In the genomic region with DNA sequence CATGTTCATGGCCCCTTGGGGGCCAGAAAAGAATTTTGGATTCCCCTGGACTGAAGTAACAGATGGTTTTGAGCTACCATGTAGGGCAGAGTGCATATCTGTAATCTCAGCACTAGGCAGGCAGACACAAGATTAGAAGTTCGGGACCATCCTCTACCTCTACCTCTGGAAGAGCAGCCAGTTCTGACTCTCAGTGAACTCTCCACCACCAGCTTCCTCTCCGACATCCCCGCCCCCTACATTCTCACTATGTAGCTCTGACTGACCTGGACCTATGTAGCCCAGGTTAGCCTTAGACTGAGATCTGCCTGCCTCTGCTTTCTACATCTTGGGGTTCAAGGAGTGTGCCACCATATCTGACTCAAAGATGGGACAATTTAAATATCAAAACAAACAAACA, we compare ENCODE assay signal across 9 mouse cellular contexts. TPM values are rescaled to one million over a fixed set of nuclear protein-coding genes. Genes with fewer than 3 reads are reported as not detected.
A peak's percentile ranks its signal among the peaks of the same experiment; 100 is the strongest.
DNase-seq lines count a peak whose midpoint lies in the region; ATAC-seq and TF ChIP-seq lines count a peak whose summit lies in the region.
"Had no signal": no experiment of that assay in that cellular context is flagged by ENCODE, and none has a peak within 500 bp of the region (broad histone marks: within the 10 kb centered on the region; RNA-seq: fewer than 3 reads in every experiment).

No protein-coding gene starts in this region.

- ATAC-seq in kidney, embryonic 16.5 days (ENCODE audit: low FRiP score, low TSS enrichment) = no peak
- no peak for ATAC-seq in limb, embryonic 13.5 days (ENCODE audit: low FRiP score, low read depth)

- H3K9ac ChIP-seq in kidney, embryonic 16.5 days (replicated peaks; ENCODE audit: low read length) = no peak overlapping the region
- no peak overlapping the region for H3K9ac ChIP-seq in limb, embryonic 13.5 days

- no peaks in the 10 kb centered on the region for H3K4me1 ChIP-seq in cerebellum, adult 2 months (ENCODE audit: control insufficient read depth, insufficient read depth, low read length)
- peaks cover 25% of the 10 kb centered on the region for H3K4me1 ChIP-seq in kidney, embryonic 16.5 days (ENCODE audit: insufficient read depth, low read length)
- H3K4me1 ChIP-seq in brown adipose tissue, adult 24 weeks (ENCODE audit: control insufficient read depth, insufficient read depth, insufficient read length, low read length) = peaks cover 3% of the 10 kb centered on the region
- H3K4me1 ChIP-seq in limb, embryonic 13.5 days = peaks cover 27% of the 10 kb centered on the region

- H3K4me2 ChIP-seq in kidney, embryonic 16.5 days (replicated peaks; ENCODE audit: low read depth, low read length) = peak overlapping the region; percentile 56
- H3K4me2 ChIP-seq in limb, embryonic 13.5 days (replicated peaks) = peak overlapping the region; percentile 65

- 74% methylated on average over 3 of the region's 3 CpGs for WGBS in cerebellum, adult 2 months
- WGBS in kidney, embryonic 16.5 days = 72% methylated on average over 3 of the region's 3 CpGs
- WGBS in limb, embryonic 13.5 days = 77% methylated on average over 3 of the region's 3 CpGs

- no peak overlapping the region for H3K4me3 ChIP-seq in cerebellum, adult 2 months (replicated peaks; ENCODE audit: insufficient read depth, low read depth, low read length)
- peak overlapping the region; percentile 50 for H3K4me3 ChIP-seq in kidney, embryonic 16.5 days (ENCODE audit: low read length)
- peak overlapping the region; percentile 93 for H3K4me3 ChIP-seq in brown adipose tissue, adult 24 weeks (ENCODE audit: insufficient read depth, low read depth, low read length)
- H3K4me3 ChIP-seq in limb, embryonic 13.5 days = peak overlapping the region; percentile 49
- H3K4me3 ChIP-seq in left cerebral cortex, adult 2 months = no peak overlapping the region; the same call in 1 of the 2 replicates

- H3K27ac ChIP-seq in cerebellum, adult 2 months (ENCODE audit: insufficient read depth, low read length) = no peak overlapping the region
- no peak overlapping the region for H3K27ac ChIP-seq in kidney, embryonic 16.5 days (ENCODE audit: low read length)
- H3K27ac ChIP-seq in brown adipose tissue, adult 24 weeks (replicated peaks; ENCODE audit: low read depth, low read length) = peak overlapping the region; percentile 99
- H3K27ac ChIP-seq in limb, embryonic 13.5 days = no peak overlapping the region
- no peak overlapping the region for H3K27ac ChIP-seq in left cerebral cortex, adult 2 months

- no peaks in the 10 kb centered on the region for H3K27me3 ChIP-seq in cerebellum, adult 2 months (ENCODE audit: control insufficient read depth, insufficient read depth, low read length)
- no peaks in the 10 kb centered on the region for H3K27me3 ChIP-seq in kidney, embryonic 16.5 days (ENCODE audit: insufficient read depth, low read length)
- H3K27me3 ChIP-seq in limb, embryonic 13.5 days = no peaks in the 10 kb centered on the region

- peak; percentile 14 for DNase-seq in cerebellum, adult 11-12 months
- DNase-seq in cerebellum, adult 2 months = no peak
- DNase-seq in kidney, adult 9 months = no peak
- DNase-seq in left cerebral cortex, adult 2 months (ENCODE audit: extremely low spot score in 1 of 2, low spot score in 2 of 2) = no peak
- no peak for DNase-seq in thymus, postnatal 36 days
- DNase-seq: gastrocnemius, postnatal 36 days had no signal

- TF ChIP-seq CTCF in cerebellum, adult 2 months (IDR thresholded peaks at IDR 0.05; ENCODE audit: borderline replicate concordance, insufficient read depth, low read depth, low read length) = no peak
- TF ChIP-seq CTCF in left cerebral cortex, adult 2 months (IDR thresholded peaks at IDR 0.05) = no peak

- H3K9me3 ChIP-seq in kidney, embryonic 16.5 days (ENCODE audit: low read length) = peaks cover 4% of the 10 kb centered on the region; the same call in 1 of the 2 replicates
- H3K9me3 ChIP-seq in limb, embryonic 13.5 days = no peaks in the 10 kb centered on the region

- intact Hi-C loops in left cerebral cortex, adult 2 months (cut with DNase I) = no loop called here

- TF ChIP-seq POLR2A in cerebellum, adult 2 months (IDR thresholded peaks at IDR 0.05; ENCODE audit: borderline replicate concordance, insufficient read depth, low read length) = no peak

- H3K36me3 ChIP-seq in kidney, embryonic 16.5 days (ENCODE audit: insufficient read depth, low read length) = peaks cover 11% of the 10 kb centered on the region
- peaks cover 18% of the 10 kb centered on the region for H3K36me3 ChIP-seq in limb, embryonic 13.5 days

RNA-seq across cellular contexts. Expression of gene Ehd2, which starts 0.9 kb away (rescaled TPM):
- 7.4 and 7.5 TPM in 2 replicates for polyA plus RNA-seq in cerebellum, adult 2 months (2012; rRNA removed)
- 36.8 and 37.9 TPM in 2 replicates for polyA plus RNA-seq in kidney, embryonic 16.5 days (2015; fragmentation: Nextera tagmentation; extraction: Ambion mirVana)
- 141 and 148 TPM in 2 replicates for polyA plus RNA-seq in brown adipose tissue, adult 24 weeks (2012; ENCODE audit: insufficient read depth, insufficient read length, missing spikeins)
- 25.3 and 29.9 TPM in 2 replicates for polyA plus RNA-seq in limb, embryonic 13.5 days (2015; fragmentation: Nextera tagmentation; extraction: Ambion mirVana)
- 1 to 10 TPM; 6.4 to 6.7 TPM for total RNA-seq in left cerebral cortex, adult 2 months (2021)

RNA-seq across cellular contexts. Expression of gene Nop53, which starts 20.6 kb away (rescaled TPM):
- polyA plus RNA-seq in cerebellum, adult 2 months (2012; rRNA removed) = 104 and 108 TPM in 2 replicates
- 198 and 212 TPM in 2 replicates for polyA plus RNA-seq in kidney, embryonic 16.5 days (2015; fragmentation: Nextera tagmentation; extraction: Ambion mirVana)
- 86.7 and 98.8 TPM in 2 replicates for polyA plus RNA-seq in brown adipose tissue, adult 24 weeks (2012; ENCODE audit: insufficient read depth, insufficient read length, missing spikeins)
- 184 and 201 TPM in 2 replicates for polyA plus RNA-seq in limb, embryonic 13.5 days (2015; fragmentation: Nextera tagmentation; extraction: Ambion mirVana)
- total RNA-seq in left cerebral cortex, adult 2 months (2021) = 100 to 1,000 TPM; 108 to 113 TPM

RNA-seq across cellular contexts. Expression of gene Selenow, which starts 44.3 kb away (rescaled TPM):
- polyA plus RNA-seq in cerebellum, adult 2 months (2012; rRNA removed) = 870 and 931 TPM in 2 replicates
- 690 and 706 TPM in 2 replicates for polyA plus RNA-seq in kidney, embryonic 16.5 days (2015; fragmentation: Nextera tagmentation; extraction: Ambion mirVana)
- 320 and 478 TPM in 2 replicates for polyA plus RNA-seq in brown adipose tissue, adult 24 weeks (2012; ENCODE audit: insufficient read depth, insufficient read length, missing spikeins)
- 943 and 963 TPM in 2 replicates for polyA plus RNA-seq in limb, embryonic 13.5 days (2015; fragmentation: Nextera tagmentation; extraction: Ambion mirVana)
- total RNA-seq in left cerebral cortex, adult 2 months (2021) = 1,000 to 10,000 TPM; 1,033 to 1,089 TPM

Comparison
In these comparisons a context has a peak if more than half of its experiments do, and no peak if none do; other contexts are left out.
1. H3K4me3 ChIP-seq: peak in kidney, embryonic 16.5 days (single experiment), brown adipose tissue, adult 24 weeks (single experiment) and limb, embryonic 13.5 days (single experiment); none in cerebellum, adult 2 months (single experiment) and left cerebral cortex, adult 2 months (single experiment).